Mouse (Mus musculus): ENCODE data around the gene Gm11168.
"Not testable (repeated sequence)": the region's sequence is repeated elsewhere in the genome, so short reads cannot be mapped to it uniquely, and the experiment has no call there.

GRCm38 (mm10) chr9:3002794-3003396 lies at the start of gene Gm11168:
- TF ChIP-seq POLR2A (IDR thresholded peaks at IDR 0.05; ENCODE audit: low read depth, low read length); CTCF (IDR thresholded peaks at IDR 0.05; ENCODE audit: extremely low read depth, insufficient read depth, insufficient read length, insufficient replicate concordance): not testable (repeated sequence)
